ENCODE assay signal across 16 mouse cellular contexts in genomic region chr3:21667349-21668143, GRCm38 (mm10).
DNase-seq lines count a peak whose midpoint lies in the region; ATAC-seq lines count a peak whose summit lies in the region.
"Had no signal": no experiment of that assay in that cellular context is flagged by ENCODE, and none has a peak within 500 bp of the region (broad histone marks: within the 10 kb centered on the region; RNA-seq: fewer than 3 reads in every experiment).

No protein-coding gene starts in this region.

- no peak overlapping the region for H3K9ac ChIP-seq in midbrain, embryonic 16.5 days (ENCODE audit: low read depth, low read length)
- H3K9ac ChIP-seq in midbrain, embryonic 13.5 days (replicated peaks) = no peak overlapping the region
- H3K9ac ChIP-seq in stomach, embryonic 16.5 days (ENCODE audit: low read length) = no peak overlapping the region
- H3K9ac ChIP-seq: limb, embryonic 12.5 days had no signal

- H3K4me1 ChIP-seq in heart, embryonic 10.5 days = no peaks in the 10 kb centered on the region
- no peaks in the 10 kb centered on the region for H3K4me1 ChIP-seq in midbrain, embryonic 16.5 days (ENCODE audit: control insufficient read depth, insufficient read depth, low read length)
- H3K4me1 ChIP-seq in midbrain, embryonic 13.5 days (replicated peaks) = peaks cover 6% of the 10 kb centered on the region; the same call in 1 of the 2 replicates
- H3K4me1 ChIP-seq in stomach, embryonic 16.5 days (ENCODE audit: control insufficient read depth, insufficient read depth, low read length) = no peaks in the 10 kb centered on the region
- H3K4me1 ChIP-seq: megakaryocyte, embryonic 14.5 days had no signal

- no peak overlapping the region for H3K4me2 ChIP-seq in midbrain, embryonic 16.5 days (ENCODE audit: low read length)
- H3K4me2 ChIP-seq in midbrain, embryonic 13.5 days (replicated peaks) = no peak overlapping the region
- no peak overlapping the region for H3K4me2 ChIP-seq in stomach, embryonic 16.5 days (ENCODE audit: low read depth, low read length)
- H3K4me2 ChIP-seq: limb, embryonic 12.5 days had no signal

- H3K36me3 ChIP-seq in heart, embryonic 10.5 days = no peaks in the 10 kb centered on the region
- H3K36me3 ChIP-seq in midbrain, embryonic 16.5 days (ENCODE audit: control insufficient read depth, insufficient read depth, low read length) = no peaks in the 10 kb centered on the region
- H3K36me3 ChIP-seq in midbrain, embryonic 13.5 days = no peaks in the 10 kb centered on the region
- H3K36me3 ChIP-seq in stomach, embryonic 16.5 days (ENCODE audit: control insufficient read depth, insufficient read depth, low read length) = no peaks in the 10 kb centered on the region
- H3K36me3 ChIP-seq: limb, embryonic 12.5 days had no signal

- WGBS in heart, embryonic 10.5 days = 70% methylated on average over 5 of the region's 5 CpGs
- WGBS in midbrain, embryonic 16.5 days = 58% methylated on average over 5 of the region's 5 CpGs
- 62% methylated on average over 5 of the region's 5 CpGs for WGBS in midbrain, embryonic 13.5 days
- WGBS in stomach, embryonic 16.5 days = 67% methylated on average over 5 of the region's 5 CpGs

- H3K9me3 ChIP-seq in heart, embryonic 10.5 days = no peaks in the 10 kb centered on the region
- no peaks in the 10 kb centered on the region for H3K9me3 ChIP-seq in midbrain, embryonic 16.5 days (replicated peaks; ENCODE audit: control insufficient read depth, low read length, poor library complexity, severe bottlenecking)
- H3K9me3 ChIP-seq in midbrain, embryonic 13.5 days = no peaks in the 10 kb centered on the region
- no peaks in the 10 kb centered on the region for H3K9me3 ChIP-seq in stomach, embryonic 16.5 days (replicated peaks; ENCODE audit: control insufficient read depth, low read length)
- H3K9me3 ChIP-seq: limb, embryonic 12.5 days had no signal

- DNase-seq in adrenal gland, adult 2 months = peak; percentile 15
- no peak for DNase-seq in adrenal gland, postnatal 4 days (ENCODE audit: low spot score in 2 of 2)
- DNase-seq in heart, adult 11 months = peak; percentile 84
- DNase-seq in heart, embryonic 10.5 days (ENCODE audit: low spot score) = no peak
- DNase-seq: heart, postnatal 4 days; kidney, adult 8-10 months; layer of hippocampus, postnatal 36 days; lung, adult 18-20 months; thymus, postnatal 4 days had no signal

- H3K27me3 ChIP-seq in heart, embryonic 10.5 days (ENCODE audit: insufficient read depth, poor library complexity, severe bottlenecking) = no peaks in the 10 kb centered on the region
- H3K27me3 ChIP-seq in midbrain, embryonic 16.5 days (ENCODE audit: control insufficient read depth, insufficient read depth, low read depth, low read length) = no peaks in the 10 kb centered on the region
- H3K27me3 ChIP-seq in midbrain, embryonic 13.5 days = no peaks in the 10 kb centered on the region
- H3K27me3 ChIP-seq in stomach, embryonic 16.5 days (ENCODE audit: control insufficient read depth, insufficient read depth, low read length) = no peaks in the 10 kb centered on the region
- H3K27me3 ChIP-seq: limb, embryonic 12.5 days; megakaryocyte, embryonic 14.5 days had no signal

- no peak overlapping the region for H3K27ac ChIP-seq in heart, embryonic 10.5 days
- no peak overlapping the region for H3K27ac ChIP-seq in midbrain, embryonic 16.5 days (ENCODE audit: low read length)
- H3K27ac ChIP-seq in midbrain, embryonic 13.5 days = no peak overlapping the region
- peak overlapping the region; percentile 56 for H3K27ac ChIP-seq in stomach, embryonic 16.5 days (ENCODE audit: low read length)
- H3K27ac ChIP-seq: limb, embryonic 12.5 days had no signal

- no peak overlapping the region for H3K4me3 ChIP-seq in heart, embryonic 10.5 days
- no peak overlapping the region for H3K4me3 ChIP-seq in midbrain, embryonic 16.5 days (ENCODE audit: low read depth, low read length)
- no peak overlapping the region for H3K4me3 ChIP-seq in midbrain, embryonic 13.5 days (replicated peaks)
- no peak overlapping the region for H3K4me3 ChIP-seq in stomach, embryonic 16.5 days (replicated peaks; ENCODE audit: low read length)
- H3K4me3 ChIP-seq: limb, embryonic 12.5 days; megakaryocyte, embryonic 14.5 days had no signal

- 0 out of 2 replicates have a peak, but pooled peaks have one; percentile 37 for ATAC-seq in midbrain, embryonic 16.5 days
- no peak for ATAC-seq in midbrain, embryonic 13.5 days
- ATAC-seq in stomach, embryonic 16.5 days (ENCODE audit: insufficient read depth, low FRiP score) = peak; percentile 73; the same call in 1 of the 2 replicates
- ATAC-seq in erythroid progenitor cell, adult 5-6 weeks (replicated peaks; ENCODE audit: low FRiP score, poor library complexity, severe bottlenecking) = no peak
- ATAC-seq: activated CD4-positive, CD25-positive, alpha-beta regulatory T cell, adult 4 months had no signal

Comparison
In these comparisons a context has a peak if more than half of its experiments do, and no peak if none do; other contexts are left out.
1. DNase-seq: peak in adrenal gland, adult 2 months (single experiment) and heart, adult 11 months (single experiment); none in adrenal gland, postnatal 4 days (0 of 2) and heart, embryonic 10.5 days (single experiment).
2. ATAC-seq: peak in midbrain, embryonic 16.5 days (single experiment) and stomach, embryonic 16.5 days (single experiment); none in midbrain, embryonic 13.5 days (single experiment) and erythroid progenitor cell, adult 5-6 weeks (single experiment).